Mouse (Mus musculus) liver, adult 2 months (tissue): ENCODE measurements at regions not wholly inside any gene's neighbourhood (a gene's known extent, or its start where the extent isn't known, plus 50 kb on each side); places are given as distances from the start of the nearest gene placed in this dataset.

Experiments used
- CTCF ChIP-seq: fragments of 200-500 bp; IDR thresholded peaks from 2 replicates; pipeline ENCODE4 v1.5.1; 2011; ENCODE audit warnings: low read depth, low read length, control low read depth
- POLR2A ChIP-seq: fragments of 200-500 bp; IDR thresholded peaks from 2 replicates; pipeline ENCODE4 v1.6.1; 2011; ENCODE audit warnings: low read length, control low read depth; ENCODE audit not compliant: insufficient read depth; ENCODE audit errors: extremely low read depth

GRCm38 (mm10) chr11:84706692-84707091 is 112.6 kb downstream of the Mrm1 start:
- no peak for TF ChIP-seq POLR2A
- TF ChIP-seq CTCF: no peak
